Mouse (Mus musculus) layer of hippocampus, adult 6 months (tissue): Measurements from ENCODE around the gene Olfr820. TPM values are rescaled to one million over a fixed set of nuclear protein-coding genes. Genes with fewer than 3 reads are reported as not detected.

Experiments
- long read RNA-seq, 2 experiments: library from polyadenylated mRNA; unstranded; transcript quantifications; one replicate each; pipeline ENCODE4 v2.0.0; 2019 to 2020
- polyA plus RNA-seq: library from polyadenylated mRNA; unstranded; fragments of <200 nt; fragmentation: Nextera tagmentation; gene quantifications from 2 replicates; pipeline ENCODE4 v1.2.3, GENCODE M21; 2021

Gene Olfr820
- polyA plus RNA-seq: not detected in 2 replicates
- long read RNA-seq, experiment 1: 0 reads
- long read RNA-seq, experiment 2: 0 reads

DNA sequence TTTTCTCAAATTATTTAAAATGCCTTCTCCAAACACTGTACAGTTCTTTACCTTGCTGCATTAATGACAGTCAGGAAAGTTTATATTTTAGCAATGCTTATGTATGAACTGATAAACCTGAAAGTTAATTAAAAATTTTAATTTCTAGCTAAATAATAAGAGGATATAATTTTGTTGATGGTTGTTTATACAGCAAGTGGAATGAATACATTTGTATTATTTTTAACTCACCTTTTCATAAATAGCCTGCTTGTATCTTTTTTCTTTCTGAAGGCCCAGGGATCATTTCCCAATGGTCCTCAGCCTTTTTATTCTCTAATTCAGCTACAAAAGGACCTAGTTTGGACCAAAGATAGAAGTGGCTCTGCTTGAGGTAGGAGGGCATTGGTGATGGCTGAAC, at the start of gene Olfr820:
Olfr820 (plus strand) TSS at position 301 of the 400 bp plus-strand sequence.

DNA sequence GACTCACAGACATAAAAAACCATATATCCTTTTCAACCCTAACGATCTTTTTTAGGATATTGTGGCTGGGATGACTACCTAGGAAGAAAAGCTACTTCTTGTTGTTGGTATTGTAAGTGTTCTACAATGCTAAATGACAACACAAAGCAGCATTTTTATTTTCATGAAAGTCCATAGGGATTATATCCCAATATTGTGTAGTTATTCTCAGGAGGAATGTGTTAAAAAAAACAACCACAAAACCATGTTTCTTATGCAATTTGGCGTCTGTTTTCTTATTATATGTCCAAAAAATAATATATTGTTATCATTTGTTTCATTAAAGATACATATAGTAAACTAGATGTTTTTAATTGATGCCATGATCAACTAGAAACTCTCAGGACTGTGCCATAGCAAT, 45.3 kb upstream of the Olfr820 start, which contains the start of gene Olfr819:
Olfr819 (minus strand) TSS at position 101 of the 400 bp plus-strand sequence.

DNA sequence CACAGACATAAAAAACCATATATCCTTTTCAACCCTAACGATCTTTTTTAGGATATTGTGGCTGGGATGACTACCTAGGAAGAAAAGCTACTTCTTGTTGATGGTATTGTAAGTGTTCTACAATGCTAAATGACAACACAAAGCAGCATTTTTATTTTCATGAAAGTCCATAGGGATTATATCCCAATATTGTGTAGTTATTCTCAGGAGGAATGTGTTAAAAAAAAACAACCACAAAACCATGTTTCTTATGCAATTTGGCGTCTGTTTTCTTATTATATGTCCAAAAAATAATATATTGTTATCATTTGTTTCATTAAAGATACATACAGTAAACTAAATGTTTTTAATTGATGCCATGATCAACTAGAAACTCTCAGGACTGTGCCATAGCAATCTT, 36.4 kb upstream of the Olfr820 start, which contains the start of gene Olfr247:
Olfr247 (minus strand) TSS at position 101 of the 400 bp plus-strand sequence.

DNA sequence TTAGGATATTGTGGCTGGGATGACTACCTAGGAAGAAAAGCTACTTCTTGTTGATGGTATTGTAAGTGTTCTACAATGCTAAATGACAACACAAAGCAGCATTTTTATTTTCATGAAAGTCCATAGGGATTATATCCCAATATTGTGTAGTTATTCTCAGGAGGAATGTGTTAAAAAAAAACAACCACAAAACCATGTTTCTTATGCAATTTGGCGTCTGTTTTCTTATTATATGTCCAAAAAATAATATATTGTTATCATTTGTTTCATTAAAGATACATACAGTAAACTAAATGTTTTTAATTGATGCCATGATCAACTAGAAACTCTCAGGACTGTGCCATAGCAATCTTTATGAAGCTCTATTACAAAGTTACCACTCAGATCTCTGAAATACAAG, 27.5 kb upstream of the Olfr820 start, which contains the start of gene Gm10310:
Gm10310 (minus strand) TSS at position 101 of the 400 bp plus-strand sequence.

GRCm38 (mm10) chr10:130030048-130030447, 17.6 kb downstream of the Olfr820 start, which contains the start of gene Olfr821:
Olfr821 (plus strand) TSS chr10:130030348.

Other genes with a start within 250 kb of the Olfr820 start
- not detected in 2 replicates for gene Olfr808, start 247.1 kb upstream of the Olfr820 start, polyA plus RNA-seq
- gene Olfr809, start 238.0 kb upstream of the Olfr820 start, polyA plus RNA-seq: not detected in 2 replicates
- gene Olfr810, start 217.7 kb upstream of the Olfr820 start, polyA plus RNA-seq: not detected in 2 replicates
- gene Olfr811, start 208.2 kb upstream of the Olfr820 start, polyA plus RNA-seq: not detected in 2 replicates
- gene Olfr812, start 166.5 kb upstream of the Olfr820 start, polyA plus RNA-seq: not detected in 2 replicates
- gene Olfr813, start 157.3 kb upstream of the Olfr820 start, polyA plus RNA-seq: not detected in 2 replicates
- not detected in 2 replicates for gene Olfr814, start 132.8 kb upstream of the Olfr820 start, polyA plus RNA-seq
- gene Olfr815, start 106.8 kb upstream of the Olfr820 start, polyA plus RNA-seq: not detected in 2 replicates
- not detected in 2 replicates for gene Olfr816, start 97.0 kb upstream of the Olfr820 start, polyA plus RNA-seq
- gene Olfr818, start 63.5 kb upstream of the Olfr820 start, polyA plus RNA-seq: not detected in 2 replicates
- not detected in 2 replicates for gene Olfr819, start 45.4 kb upstream of the Olfr820 start, polyA plus RNA-seq
- gene Olfr247, start 36.5 kb upstream of the Olfr820 start, polyA plus RNA-seq: not detected in 2 replicates
- not detected in 2 replicates for gene Gm10310, start 27.6 kb upstream of the Olfr820 start, polyA plus RNA-seq
- gene Olfr821, start 17.7 kb downstream of the Olfr820 start, polyA plus RNA-seq: not detected in 2 replicates
- not detected in 2 replicates for gene Olfr822, start 58.6 kb downstream of the Olfr820 start, polyA plus RNA-seq
- gene Olfr823, start 102.8 kb downstream of the Olfr820 start, polyA plus RNA-seq: not detected in 2 replicates
- not detected in 2 replicates for gene Olfr824, start 117.4 kb downstream of the Olfr820 start, polyA plus RNA-seq
- gene Olfr825, start 154.1 kb downstream of the Olfr820 start, polyA plus RNA-seq: not detected in 2 replicates
- gene Olfr826, start 171.6 kb downstream of the Olfr820 start, polyA plus RNA-seq: not detected in 2 replicates
- not detected in 2 replicates for gene Olfr827, start 201.8 kb downstream of the Olfr820 start, polyA plus RNA-seq